Mouse (Mus musculus): ENCODE data around the gene Klhl30. TPM values are rescaled to one million over a fixed set of nuclear protein-coding genes. Genes with fewer than 3 reads are reported as not detected.
A peak's percentile ranks its signal among the peaks of the same experiment; 100 is the strongest.

Gene Klhl30
- total and polyA plus RNA-seq, 3 experiments, result 0.32 to 0.47 (median 0.34) TPM

DNA sequence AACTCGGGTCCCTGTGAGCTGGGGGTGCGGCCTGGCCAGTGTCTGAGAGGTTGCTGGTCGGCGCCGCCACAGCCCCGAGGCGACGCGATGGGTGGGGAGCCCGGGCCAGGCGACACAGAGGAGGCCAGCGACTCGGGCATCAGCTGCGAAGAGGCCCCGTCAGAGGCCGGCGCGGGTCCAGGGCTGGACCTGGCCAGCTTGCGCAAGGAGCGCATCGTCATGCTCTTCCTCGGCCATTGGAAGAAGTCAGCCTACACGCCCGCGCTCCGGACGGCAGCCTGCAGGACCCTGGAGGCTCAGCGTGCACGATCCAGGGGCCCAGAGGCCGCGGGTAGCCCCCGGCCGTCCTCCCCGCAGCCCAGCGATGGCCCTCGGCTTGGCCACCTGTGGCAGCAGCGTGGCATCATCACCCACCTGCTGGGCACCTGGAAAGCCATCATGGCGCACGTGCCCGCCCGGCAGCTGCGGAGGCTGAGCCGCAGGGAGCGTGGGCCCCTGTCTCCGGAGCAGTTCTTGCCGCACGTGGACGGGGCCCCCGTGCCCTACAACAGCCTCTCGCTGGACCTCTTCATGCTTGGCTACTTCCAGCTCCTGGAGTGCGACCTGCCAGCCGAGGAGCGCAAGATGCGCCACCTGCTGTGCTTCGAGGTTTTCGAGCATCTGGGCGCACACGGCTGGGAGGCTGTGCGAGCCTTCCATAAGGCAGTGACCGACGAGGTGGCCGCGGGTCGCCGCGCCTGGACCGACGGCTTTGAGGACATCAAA lies 5.7 kb upstream of the Klhl30 start:
- dilution Hi-C loops (cut with MboI; ENCODE audit: extremely low pct_ligation_motif_present, extremely low pct_unique_long_range_greater_than_20kb, low sequenced_read_pairs), result no loop called here
- H3K36me3 ChIP-seq (replicated peaks in 1 of 2; ENCODE audit: control insufficient read depth in 1 of 2, insufficient read depth in 1 of 2, low read length in 1 of 2), result peaks cover 12 to 60% of the 10 kb centered on the region in 2 experiments
- DNase-seq (ENCODE audit: extremely low read depth), result no peak
- no peaks in the 10 kb centered on the region for H3K9me3 ChIP-seq (replicated peaks; ENCODE audit: low read length)
- no peak for TF ChIP-seq PAX5 (IDR thresholded peaks at IDR 0.05; ENCODE audit: low read length)
- no peak for TF ChIP-seq ZMIZ1 (IDR thresholded peaks at IDR 0.05; ENCODE audit: low read depth, low read length)
- TF ChIP-seq ZKSCAN1 (IDR thresholded peaks at IDR 0.05; ENCODE audit: borderline replicate concordance, low read depth, low read length), result no peak
- no peak for TF ChIP-seq CTCF (conservative IDR thresholded peaks at IDR 0.05 in 1 of 2, IDR thresholded peaks at IDR 0.05 in 1 of 2; ENCODE audit: low read depth in 2 of 2, low read length in 2 of 2)
- TF ChIP-seq MYC (IDR thresholded peaks at IDR 0.05; ENCODE audit: low read depth, low read length), result no peak
- no peak for TF ChIP-seq JUN (IDR thresholded peaks at IDR 0.05; ENCODE audit: insufficient read depth, low read depth, low read length)
- in situ Hi-C loops (cut with MboI; ENCODE audit: low pct_ligation_motif_present, low pct_unique_long_range_greater_than_20kb, low sequenced_read_pairs), result no loop called here
- H3K79me2 ChIP-seq (replicated peaks; ENCODE audit: control insufficient read depth, extremely low read depth, insufficient read depth, poor library complexity, severe bottlenecking), result no peaks in the 10 kb centered on the region
- no peak overlapping the region for H3K4me3 ChIP-seq (replicated peaks in 1 of 3; ENCODE audit: low read depth in 2 of 3, low read length in 2 of 3, poor library complexity in 1 of 3)
- no peaks in the 10 kb centered on the region for H3K27me3 ChIP-seq (replicated peaks)
- no peak overlapping the region for H3K27ac ChIP-seq (ENCODE audit: insufficient read depth, low read depth)
- peaks cover 16 to 33% of the 10 kb centered on the region in 2 experiments for H3K4me1 ChIP-seq (ENCODE audit: control insufficient read depth in 1 of 2, insufficient read depth in 2 of 2)
- no peak overlapping the region for H3K4me2 ChIP-seq (ENCODE audit: insufficient read depth, low read depth, poor library complexity, severe bottlenecking)
- no peak overlapping the region for H3K9ac ChIP-seq (ENCODE audit: insufficient read depth, low read depth)

DNA sequence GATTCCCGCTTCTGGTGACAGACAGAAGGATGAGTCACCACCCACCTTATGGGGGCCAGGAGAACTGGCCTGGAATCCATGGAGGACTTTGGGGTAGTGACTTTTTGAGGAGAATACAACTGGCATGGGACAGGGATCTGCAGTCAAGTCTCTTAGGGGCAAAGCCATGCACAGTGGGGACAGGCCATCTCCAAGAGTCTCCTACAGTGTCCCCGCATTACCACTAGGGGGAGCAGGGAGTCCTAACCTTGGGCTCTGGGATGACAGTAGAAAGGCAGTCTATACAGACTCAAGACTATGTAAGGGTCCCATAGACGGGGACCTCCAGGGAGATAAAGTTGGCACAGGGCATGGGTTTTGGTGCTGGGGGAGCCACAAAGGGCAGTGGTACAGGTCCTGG lies 3.9 kb upstream of the Klhl30 start:
- Histone ChIP-seq H3K27ac (ENCODE audit: insufficient read depth, low read depth) (no peak overlapping the region), H3K36me3 (replicated peaks in 1 of 2; ENCODE audit: control insufficient read depth in 1 of 2, insufficient read depth in 1 of 2, low read length in 1 of 2) (peaks cover 12 to 49% of the 10 kb centered on the region in 2 experiments), H3K4me2 (ENCODE audit: insufficient read depth, low read depth, poor library complexity, severe bottlenecking) (no peak overlapping the region), H3K27me3 (replicated peaks) (no peaks in the 10 kb centered on the region), H3K4me3 (replicated peaks in 1 of 3; ENCODE audit: low read depth in 2 of 3, low read length in 2 of 3, poor library complexity in 1 of 3) (no peak overlapping the region), H3K9ac (ENCODE audit: insufficient read depth, low read depth) (no peak overlapping the region), H3K4me1 (ENCODE audit: control insufficient read depth in 1 of 2, insufficient read depth in 2 of 2) (peaks cover 17 to 31% of the 10 kb centered on the region in 2 experiments), H3K79me2 (replicated peaks; ENCODE audit: control insufficient read depth, extremely low read depth, insufficient read depth, poor library complexity, severe bottlenecking) (no peaks in the 10 kb centered on the region), H3K9me3 (replicated peaks; ENCODE audit: low read length) (no peaks in the 10 kb centered on the region)
- peak; percentile 70 for DNase-seq (ENCODE audit: extremely low read depth)
- in situ Hi-C loops (cut with MboI; ENCODE audit: low pct_ligation_motif_present, low pct_unique_long_range_greater_than_20kb, low sequenced_read_pairs) (no loop called here), dilution Hi-C loops (cut with MboI; ENCODE audit: extremely low pct_ligation_motif_present, extremely low pct_unique_long_range_greater_than_20kb, low sequenced_read_pairs) (no loop called here)
- TF ChIP-seq ETS1 (conservative IDR thresholded peaks at IDR 0.05; ENCODE audit: low read depth, low read length) (no peak), HCFC1 (IDR thresholded peaks at IDR 0.05; ENCODE audit: low read depth, low read length) (no peak), MYC (IDR thresholded peaks at IDR 0.05; ENCODE audit: low read depth, low read length) (no peak), JUND (conservative IDR thresholded peaks at IDR 0.05; ENCODE audit: low read depth, low read length) (no peak), UBTF (IDR thresholded peaks at IDR 0.05; ENCODE audit: low read depth, low read length) (no peak), TCF12 (IDR thresholded peaks at IDR 0.05; ENCODE audit: low read depth, low read length) (no peak), E2F4 (IDR thresholded peaks at IDR 0.05; ENCODE audit: insufficient replicate concordance, low read depth, low read length) (no peak), MAFK (IDR thresholded peaks at IDR 0.05; ENCODE audit: insufficient replicate concordance, low read length) (no peak), MAX (IDR thresholded peaks at IDR 0.05; ENCODE audit: low read length) (no peak), POLR2A (IDR thresholded peaks at IDR 0.05; ENCODE audit: low read depth, low read length) (no peak), IRF4 (IDR thresholded peaks at IDR 0.05; ENCODE audit: low read depth, low read length) (no peak), ZC3H11A (IDR thresholded peaks at IDR 0.05; ENCODE audit: low read depth, low read length) (no peak), MXI1 (IDR thresholded peaks at IDR 0.05; ENCODE audit: low read depth, low read length) (no peak), SIN3A (IDR thresholded peaks at IDR 0.05; ENCODE audit: low read length) (0 out of 2 replicates have a peak, but pooled peaks have one; percentile 29), KAT2A (IDR thresholded peaks at IDR 0.05; ENCODE audit: insufficient replicate concordance, low read length) (no peak), NRF1 (IDR thresholded peaks at IDR 0.05; ENCODE audit: low read depth, low read length) (no peak), ZMIZ1 (IDR thresholded peaks at IDR 0.05; ENCODE audit: low read depth, low read length) (no peak), SMC3 (IDR thresholded peaks at IDR 0.05; ENCODE audit: low read depth, low read length) (peak; percentile 63), USF1 (IDR thresholded peaks at IDR 0.05; ENCODE audit: low read depth, low read length) (no peak), POLR2AphosphoS2 (IDR thresholded peaks at IDR 0.05; ENCODE audit: low read depth, low read length) (no peak), JUN (IDR thresholded peaks at IDR 0.05; ENCODE audit: insufficient read depth, low read depth, low read length) (no peak), MEF2A (IDR thresholded peaks at IDR 0.05; ENCODE audit: borderline replicate concordance, low read depth, low read length) (peak; percentile 38; the same call in 1 of the 2 replicates), TBP (conservative IDR thresholded peaks at IDR 0.05; ENCODE audit: low read depth, low read length) (no peak), RCOR1 (conservative IDR thresholded peaks at IDR 0.05; ENCODE audit: low read depth, low read length) (no peak), PAX5 (IDR thresholded peaks at IDR 0.05; ENCODE audit: low read length) (no peak), MAZ (IDR thresholded peaks at IDR 0.05; ENCODE audit: low read depth, low read length) (0 out of 2 replicates have a peak, but pooled peaks have one; percentile 41), USF2 (conservative IDR thresholded peaks at IDR 0.05; ENCODE audit: low read depth, low read length) (no peak), EP300 (IDR thresholded peaks at IDR 0.05; ENCODE audit: low read length) (no peak), BHLHE40 (IDR thresholded peaks at IDR 0.05; ENCODE audit: low read depth, low read length) (no peak), ZNF384 (IDR thresholded peaks at IDR 0.05; ENCODE audit: low read depth, low read length) (no peak)

Data from CH12.LX (cell line).